Mouse (Mus musculus) E14TG2a.4 (cell line): ENCODE measurements around the gene Eif2ak3.

Source experiments
- H3K27me3 ChIP-seq: 2 replicates; pipeline ENCODE4 v1.6.1; 2014; ENCODE audit warnings: low read length, control low read depth; ENCODE audit not compliant: insufficient read depth
- H3K36me3 ChIP-seq: 2 replicates; pipeline ENCODE4 v1.6.1; 2014; ENCODE audit warnings: low read length, control low read depth; ENCODE audit not compliant: insufficient read depth
- H3K4me1 ChIP-seq: replicated peaks from 2 replicates; pipeline ENCODE4 v1.6.1; 2014; ENCODE audit warnings: low read depth, low read length, control low read depth
- H3K4me3 ChIP-seq: replicated peaks from 2 replicates; pipeline ENCODE4 v1.5.1; 2014; ENCODE audit warnings: mild to moderate bottlenecking, low read length
- H3K9me3 ChIP-seq: 2 replicates; pipeline ENCODE4 v1.6.1; 2014; ENCODE audit warnings: low read length, control low read depth
- CTCF ChIP-seq: conservative IDR thresholded peaks from 2 replicates; pipeline ENCODE4 v1.5.1; 2014; ENCODE audit warnings: low read length
- NANOG ChIP-seq: IDR thresholded peaks from 2 replicates; pipeline ENCODE4 v1.6.1; 2014; ENCODE audit warnings: borderline replicate concordance, low read length, mixed read lengths
- POU5F1 ChIP-seq: IDR thresholded peaks from 2 replicates; pipeline ENCODE4 v1.6.1; 2014; ENCODE audit warnings: low read length, borderline replicate concordance

Eif2ak3 gene

DNA sequence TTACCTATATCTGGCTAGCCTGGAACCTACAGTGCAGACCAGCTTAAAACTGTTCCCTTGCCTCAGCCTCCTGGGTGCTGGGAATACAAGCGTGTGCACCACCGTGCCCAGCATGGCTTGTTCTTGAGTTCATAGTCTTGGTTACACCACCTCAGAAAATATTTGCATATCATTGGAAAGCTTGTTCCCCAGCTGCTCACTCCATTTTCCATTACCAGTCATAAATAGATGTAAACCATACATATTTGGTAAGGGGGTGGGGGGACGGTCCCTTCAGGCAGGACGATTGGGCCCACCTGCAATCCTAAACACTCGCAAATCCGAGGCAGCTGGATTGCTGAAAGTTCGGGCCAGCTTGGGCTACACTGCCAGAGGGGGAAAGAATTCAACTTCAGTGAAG is 109.0 kb downstream of the Eif2ak3 start:
- no peak for TF ChIP-seq NANOG
- no peak for TF ChIP-seq POU5F1
- TF ChIP-seq CTCF = no peak
- Histone ChIP-seq H3K27me3 (peaks cover 83% of the 10 kb centered on the region), H3K9me3 (no peaks in the 10 kb centered on the region), H3K4me1 (peaks cover 21% of the 10 kb centered on the region), H3K36me3 (no peaks in the 10 kb centered on the region), H3K4me3 (no peak overlapping the region)

- Histone ChIP-seq H3K36me3 (no peaks in the 10 kb centered on the region), H3K4me3 (no peak overlapping the region), H3K4me1 (peaks cover 21% of the 10 kb centered on the region), H3K9me3 (no peaks in the 10 kb centered on the region), H3K27me3 (peaks cover 86% of the 10 kb centered on the region)
- TF ChIP-seq CTCF (peak; percentile 14; the same call in 1 of the 2 replicates), POU5F1 (no peak), NANOG (no peak)
Measured at GRCm38 (mm10) chr6:70954040-70954439, 109.7 kb downstream of the Eif2ak3 start.
